In genomic region chr17:29273156-29273555, GRCm38 (mm10) we compare ENCODE assay signal across 19 mouse cellular contexts. TPM values are rescaled to one million over a fixed set of nuclear protein-coding genes. Genes with fewer than 3 reads are reported as not detected.
"Had no signal": no experiment of that assay in that cellular context is flagged by ENCODE, and none has a peak within 500 bp of the region (broad histone marks: within the 10 kb centered on the region; RNA-seq: fewer than 3 reads in every experiment).

No protein-coding gene starts in this region.

- H3K36me3 ChIP-seq: liver, embryonic 13.5 days; lung, embryonic 15.5 days; midbrain, embryonic 12.5 days; neural tube, embryonic 15.5 days had no signal

- H3K4me2 ChIP-seq: liver, embryonic 13.5 days; lung, embryonic 15.5 days; midbrain, embryonic 12.5 days; neural tube, embryonic 13.5 days; neural tube, embryonic 15.5 days had no signal

- H3K4me3 ChIP-seq: liver, embryonic 13.5 days; lung, embryonic 15.5 days; midbrain, embryonic 10.5 days; midbrain, embryonic 12.5 days; myocyte; neural tube, embryonic 13.5 days; neural tube, embryonic 15.5 days had no signal

- H3K27me3 ChIP-seq: liver, embryonic 13.5 days; lung, embryonic 15.5 days; midbrain, embryonic 12.5 days; neural tube, embryonic 13.5 days; neural tube, embryonic 15.5 days had no signal

- ATAC-seq: midbrain, embryonic 16.5 days had no signal

- DNase-seq: liver, embryonic 13.5 days; midbrain, embryonic 14.5 days; retina, postnatal 1 day; right cerebral cortex, adult 18-20 months; right cerebral cortex, postnatal 25 days; right cerebral cortex, postnatal 4 days; spleen, adult 18-20 months; thymus, adult 2 months; thymus, postnatal 25 days; thymus, postnatal 4 days had no signal

- H3K9me3 ChIP-seq: liver, embryonic 13.5 days; lung, embryonic 15.5 days; midbrain, embryonic 10.5 days; midbrain, embryonic 12.5 days; neural tube, embryonic 13.5 days; neural tube, embryonic 15.5 days had no signal

- H3K9ac ChIP-seq: liver, embryonic 13.5 days; lung, embryonic 15.5 days; midbrain, embryonic 12.5 days; neural tube, embryonic 13.5 days; neural tube, embryonic 15.5 days had no signal

- H3K27ac ChIP-seq: liver, embryonic 13.5 days; lung, embryonic 15.5 days; midbrain, embryonic 10.5 days; midbrain, embryonic 12.5 days; neural tube, embryonic 13.5 days; neural tube, embryonic 15.5 days had no signal

RNA-seq across cellular contexts. Expression of gene Cpne5, which starts 35.2 kb away (rescaled TPM):
- total RNA-seq: megakaryocyte, adult 5-6 weeks had no signal

RNA-seq across cellular contexts. Expression of gene Pi16, which starts 44.3 kb away (rescaled TPM):
- total RNA-seq: megakaryocyte-erythroid progenitor cell, adult 5-6 weeks had no signal
